Mouse (Mus musculus) limb, embryonic 10.5 days (tissue): Measurements from ENCODE around the gene Myo6. TPM values are rescaled to one million over a fixed set of nuclear protein-coding genes. Genes with fewer than 3 reads are reported as not detected.
A peak's percentile ranks its signal among the peaks of the same experiment; 100 is the strongest.

Experiments used
- DNase-seq: peaks from one replicate; pipeline ENCODE4 v3.0.0-alpha.2; 2017; ENCODE audit warnings: low spot score
- H3K27ac ChIP-seq: fragments of 300-500 bp; sonication (generic); 2 replicates; pipeline ENCODE4 v1.5.1; 2016; ENCODE audit warnings: mild to moderate bottlenecking
- H3K27me3 ChIP-seq: fragments of 300-500 bp; sonication (generic); 2 replicates; pipeline ENCODE4 v1.6.1; 2016; ENCODE audit warnings: low read depth, mild to moderate bottlenecking; ENCODE audit not compliant: poor library complexity, severe bottlenecking
- H3K36me3 ChIP-seq: fragments of 300-500 bp; sonication (generic); 2 replicates; pipeline ENCODE4 v1.6.1; 2016; ENCODE audit warnings: mild to moderate bottlenecking, moderate library complexity
- H3K4me1 ChIP-seq: fragments of 300-500 bp; sonication (generic); 2 replicates; pipeline ENCODE4 v1.6.1; 2016
- H3K4me3 ChIP-seq: fragments of 300-500 bp; sonication (generic); 2 replicates; pipeline ENCODE4 v1.5.1; 2016; ENCODE audit warnings: mild to moderate bottlenecking, moderate library complexity
- H3K9me3 ChIP-seq: fragments of 300-500 bp; sonication (generic); replicated peaks from 2 replicates; pipeline ENCODE4 v1.6.1; 2016; ENCODE audit warnings: mild to moderate bottlenecking
- WGBS: fragments of 180-500 bp; shearing (Covaris S2); methylation state at CpG from one replicate; pipeline ENCODE4 v1.1.7; 2016; 5-methylcytosine and 5-hydroxymethylcytosine counted together
- polyA plus RNA-seq: library from polyadenylated mRNA; unstranded; fragments of >200 nt; fragmentation: Nextera tagmentation; extraction: Ambion mirVana; gene quantifications from 2 replicates; pipeline ENCODE4 v1.2.1, GENCODE M21; 2016

Gene Myo6
- 3.3 and 5.9 TPM in 2 replicates for polyA plus RNA-seq

DNA sequence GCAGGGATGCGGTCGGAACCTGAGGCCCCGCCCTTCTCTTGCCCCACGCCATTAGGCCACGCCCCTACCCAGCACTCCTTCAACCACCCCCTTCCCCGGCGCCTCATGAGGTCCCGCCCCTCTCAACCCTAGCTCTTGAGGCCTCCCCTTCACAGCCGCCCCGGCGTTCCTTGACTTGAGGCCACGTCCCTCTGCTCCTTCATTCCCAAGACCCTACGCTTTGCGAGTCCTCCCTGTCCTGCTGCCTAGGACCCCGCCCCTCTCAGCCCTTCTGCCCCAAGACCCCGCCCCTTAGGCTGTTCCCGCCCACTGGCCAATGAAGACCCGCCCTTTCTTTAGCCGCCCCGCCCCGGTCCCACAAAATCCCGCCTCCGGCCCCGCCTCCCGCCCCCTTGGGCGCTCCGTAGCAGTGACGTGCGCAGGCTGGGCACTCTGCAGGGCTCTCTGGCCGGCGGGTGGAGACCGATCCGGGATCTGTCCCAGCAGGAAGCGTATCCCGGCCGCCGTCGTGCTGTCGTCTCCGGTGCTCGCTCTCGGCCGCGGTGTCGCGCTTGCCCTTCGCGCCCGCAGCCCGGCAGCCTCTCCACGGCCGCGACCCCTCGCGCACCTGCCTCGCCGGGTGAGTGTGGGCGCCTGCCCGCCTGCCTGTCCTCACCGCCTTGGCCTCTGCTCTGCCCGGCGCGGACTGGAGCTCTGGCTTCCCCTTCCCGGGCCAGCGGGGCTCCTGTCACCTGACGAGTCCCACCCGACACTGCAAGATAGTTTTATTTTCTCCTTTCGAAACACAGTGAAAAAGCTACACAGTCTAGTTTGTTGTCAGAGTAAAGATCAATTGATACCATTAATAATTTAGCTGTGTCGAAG is at the start of gene Myo6:
Gene Myo6 (plus strand): TSS at position 421 of the 864 bp plus-strand sequence.
- peak within 1 kb of the TSS; percentile 84 for H3K27ac ChIP-seq
- peak; percentile 97 for DNase-seq
- no peaks in the 10 kb centered on the region for H3K9me3 ChIP-seq
- peaks cover 13% of the 10 kb centered on the region for H3K4me1 ChIP-seq
- H3K36me3 ChIP-seq = no peaks in the 10 kb centered on the region
- H3K4me3 ChIP-seq = peak within 1 kb of the TSS; percentile 78
- 0 out of 2 replicates have a peak, but pooled peaks cover 6% of the 10 kb centered on the region for H3K27me3 ChIP-seq
- 1% methylated on average over 67 of the region's 69 CpGs for WGBS

DNA sequence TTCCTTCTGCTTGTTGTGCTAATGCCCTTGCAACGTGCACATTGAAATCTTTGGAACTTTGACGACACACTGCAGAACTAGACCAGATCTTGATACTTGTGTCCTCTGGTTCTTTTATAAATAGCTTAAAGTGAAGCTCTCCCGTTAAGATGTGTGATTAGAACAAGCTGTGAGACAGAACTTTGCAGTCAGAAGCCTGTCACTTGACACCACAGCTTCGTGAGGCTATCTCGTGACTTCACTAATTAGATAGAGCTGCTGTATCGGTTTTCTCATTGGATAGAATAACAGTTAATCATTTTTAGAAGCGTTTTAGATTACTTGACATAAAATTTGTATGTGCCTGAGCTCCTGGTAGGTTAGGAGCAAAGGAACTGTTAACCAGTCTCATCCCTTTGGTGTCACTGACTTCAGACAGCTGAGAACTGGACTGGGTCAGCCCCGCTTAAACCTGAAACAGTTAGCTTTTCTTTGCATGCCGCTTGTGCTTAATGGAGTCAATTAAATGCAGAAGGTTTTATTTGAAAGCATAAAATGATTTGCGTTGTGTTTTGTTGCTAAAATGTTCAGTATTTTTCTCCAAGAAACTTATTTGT is 18.7 kb upstream of the Myo6 start:
- WGBS = 40% methylated on average over 10 of the region's 10 CpGs
- Histone ChIP-seq H3K9me3 (no peaks in the 10 kb centered on the region), H3K4me1 (peaks cover 13% of the 10 kb centered on the region), H3K27ac (no peak overlapping the region), H3K36me3 (peaks cover 57% of the 10 kb centered on the region), H3K27me3 (no peaks in the 10 kb centered on the region), H3K4me3 (no peak overlapping the region)
- no peak for DNase-seq

DNA sequence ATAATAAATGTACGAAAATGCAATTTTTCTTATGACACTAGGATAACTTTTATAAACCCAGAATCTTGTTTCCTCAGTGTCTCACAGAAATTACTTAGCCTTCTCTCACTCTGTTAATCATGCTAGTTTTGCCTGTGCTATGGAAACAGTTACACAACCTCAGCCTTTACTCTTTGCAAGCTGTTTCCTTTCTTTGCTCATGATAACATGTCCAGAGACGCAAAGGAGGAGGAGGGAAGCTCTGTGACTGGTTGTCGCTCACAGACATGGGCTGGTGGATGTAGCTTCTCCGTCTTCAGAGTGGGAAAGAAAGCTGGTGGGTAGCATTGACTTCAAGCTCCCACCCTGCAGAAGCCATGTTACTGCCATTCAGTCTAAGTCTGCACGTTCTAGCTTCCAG is 15.2 kb upstream of the Myo6 start:
- Histone ChIP-seq H3K4me1 (peaks cover 13% of the 10 kb centered on the region), H3K36me3 (peaks cover 43% of the 10 kb centered on the region), H3K9me3 (no peaks in the 10 kb centered on the region), H3K4me3 (no peak overlapping the region), H3K27me3 (no peaks in the 10 kb centered on the region), H3K27ac (no peak overlapping the region)
- no peak for DNase-seq
- WGBS = 87% methylated on average over 5 of the region's 5 CpGs

DNA sequence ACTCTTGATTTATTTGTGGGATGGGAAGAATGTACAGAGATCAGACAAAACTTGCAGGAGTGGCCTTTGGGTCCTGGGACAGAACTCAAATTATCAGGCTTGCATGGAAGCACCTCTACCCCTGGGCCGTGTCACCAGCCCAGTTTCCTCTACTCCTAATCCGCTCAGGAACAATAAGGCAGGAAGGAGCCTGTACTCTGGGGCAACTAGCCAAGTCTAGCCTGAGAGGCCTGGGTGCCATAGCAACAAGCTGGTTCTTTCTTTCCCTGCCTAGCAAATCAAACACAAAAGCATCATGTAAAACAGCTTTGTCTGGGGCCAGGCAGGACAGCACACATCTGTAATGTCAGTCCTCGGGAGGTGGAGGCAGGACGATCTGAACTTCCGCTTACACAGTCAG is 9.6 kb upstream of the Myo6 start:
- WGBS = 89% methylated on average over 5 of the region's 5 CpGs
- H3K4me1 ChIP-seq = no peaks in the 10 kb centered on the region
- no peak overlapping the region for H3K27ac ChIP-seq
- no peaks in the 10 kb centered on the region for H3K9me3 ChIP-seq
- no peak for DNase-seq
- no peaks in the 10 kb centered on the region for H3K27me3 ChIP-seq
- no peak overlapping the region for H3K4me3 ChIP-seq
- H3K36me3 ChIP-seq = peaks cover 25% of the 10 kb centered on the region

DNA sequence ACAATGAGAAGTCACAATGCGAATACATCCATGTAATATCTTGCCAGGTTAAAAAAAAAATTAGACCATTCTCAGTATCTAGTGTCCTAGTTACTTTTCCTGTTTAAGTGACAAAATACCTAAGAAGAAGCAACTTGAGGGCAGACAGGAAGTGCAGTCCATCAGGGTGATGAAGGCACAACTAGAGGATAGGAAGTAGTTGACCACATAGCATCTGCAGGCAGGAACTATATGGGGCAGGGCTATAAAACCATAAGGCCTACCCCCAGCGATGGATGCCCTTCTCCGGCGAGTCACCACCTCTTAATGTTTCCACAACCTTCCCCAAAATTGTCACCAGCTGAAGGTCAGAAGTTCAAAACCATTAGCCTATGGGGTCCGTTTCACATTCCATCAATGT is 8.1 kb upstream of the Myo6 start:
- no peaks in the 10 kb centered on the region for H3K4me1 ChIP-seq
- H3K36me3 ChIP-seq = peaks cover 23% of the 10 kb centered on the region
- H3K27me3 ChIP-seq = no peaks in the 10 kb centered on the region
- DNase-seq = no peak
- no peak overlapping the region for H3K27ac ChIP-seq
- no peak overlapping the region for H3K4me3 ChIP-seq
- no peaks in the 10 kb centered on the region for H3K9me3 ChIP-seq
- 58% methylated on average over 5 of the region's 5 CpGs for WGBS

GRCm38 (mm10) chr9:80157840-80158465 is 6.9 kb upstream of the Myo6 start:
- no peak for DNase-seq
- H3K27me3 ChIP-seq = no peaks in the 10 kb centered on the region
- peaks cover 13% of the 10 kb centered on the region; the same call in 1 of the 2 replicates for H3K36me3 ChIP-seq
- no peak overlapping the region for H3K27ac ChIP-seq
- 89% methylated on average over 12 of the region's 12 CpGs for WGBS
- H3K4me1 ChIP-seq = no peaks in the 10 kb centered on the region
- H3K9me3 ChIP-seq = no peaks in the 10 kb centered on the region
- H3K4me3 ChIP-seq = no peak overlapping the region

- Histone ChIP-seq H3K9me3 (no peaks in the 10 kb centered on the region), H3K36me3 (peaks cover 7% of the 10 kb centered on the region; the same call in 1 of the 2 replicates), H3K4me1 (peaks cover under 1% of the 10 kb centered on the region; the same call in 1 of the 2 replicates), H3K27ac (no peak overlapping the region), H3K27me3 (no peaks in the 10 kb centered on the region), H3K4me3 (no peak overlapping the region)
- WGBS = 92% methylated on average over 5 of the region's 5 CpGs
- no peak for DNase-seq
These were observed 5.9 kb upstream of the Myo6 start for GRCm38 (mm10) chr9:80158937-80159336.

DNA sequence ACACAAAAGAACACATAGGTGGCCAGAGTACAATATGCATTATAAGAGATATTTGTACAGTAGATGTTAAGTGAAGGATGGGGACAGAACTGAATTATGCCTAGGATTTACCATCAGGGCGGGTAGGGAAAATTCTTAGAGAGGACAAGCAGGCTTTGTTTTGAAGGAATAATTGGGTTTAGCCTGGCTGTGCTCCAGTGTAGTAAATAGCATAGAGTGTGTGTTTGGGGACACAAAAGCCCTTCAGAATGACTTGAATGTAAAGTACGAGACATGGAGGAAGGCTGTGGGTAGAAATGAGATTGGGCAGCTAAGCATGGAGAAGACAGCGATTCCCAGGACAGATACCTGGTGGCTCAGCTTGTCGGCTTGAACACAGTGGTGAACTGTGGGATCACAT is 3.4 kb upstream of the Myo6 start:
- Histone ChIP-seq H3K4me3 (no peak overlapping the region), H3K27me3 (0 out of 2 replicates have a peak, but pooled peaks cover 6% of the 10 kb centered on the region), H3K36me3 (no peaks in the 10 kb centered on the region), H3K4me1 (peaks cover 13% of the 10 kb centered on the region), H3K9me3 (no peaks in the 10 kb centered on the region), H3K27ac (no peak overlapping the region)
- WGBS = 91% methylated on average over 4 of the region's 4 CpGs
- no peak for DNase-seq

GRCm38 (mm10) chr9:80163126-80163723 is 1.6 kb upstream of the Myo6 start:
- Histone ChIP-seq H3K4me1 (peaks cover 13% of the 10 kb centered on the region), H3K27me3 (0 out of 2 replicates have a peak, but pooled peaks cover 6% of the 10 kb centered on the region), H3K36me3 (no peaks in the 10 kb centered on the region), H3K4me3 (no peak overlapping the region), H3K9me3 (no peaks in the 10 kb centered on the region), H3K27ac (no peak overlapping the region)
- 87% methylated on average over 4 of the region's 4 CpGs for WGBS
- no peak for DNase-seq

GRCm38 (mm10) chr9:80164191-80164590 is 640 bp upstream of the Myo6 start:
- no peaks in the 10 kb centered on the region for H3K36me3 ChIP-seq
- H3K4me1 ChIP-seq = peaks cover 13% of the 10 kb centered on the region
- H3K4me3 ChIP-seq = peak overlapping the region; percentile 78
- no peaks in the 10 kb centered on the region for H3K9me3 ChIP-seq
- peak overlapping the region; percentile 84; the same call in 1 of the 2 replicates for H3K27ac ChIP-seq
- WGBS = 4% methylated on average over 13 of the region's 13 CpGs
- no peak for DNase-seq
- H3K27me3 ChIP-seq = 0 out of 2 replicates have a peak, but pooled peaks cover 6% of the 10 kb centered on the region

GRCm38 (mm10) chr9:80165690-80166089 is 859 bp downstream of the Myo6 start:
- no peaks in the 10 kb centered on the region for H3K36me3 ChIP-seq
- H3K27ac ChIP-seq = no peak overlapping the region
- H3K4me1 ChIP-seq = peaks cover 13% of the 10 kb centered on the region
- no peak for DNase-seq
- 0 out of 2 replicates have a peak, but pooled peaks cover 6% of the 10 kb centered on the region for H3K27me3 ChIP-seq
- peak overlapping the region; percentile 78 for H3K4me3 ChIP-seq
- no peaks in the 10 kb centered on the region for H3K9me3 ChIP-seq
- WGBS = 64% methylated on average over 9 of the region's 9 CpGs

DNA sequence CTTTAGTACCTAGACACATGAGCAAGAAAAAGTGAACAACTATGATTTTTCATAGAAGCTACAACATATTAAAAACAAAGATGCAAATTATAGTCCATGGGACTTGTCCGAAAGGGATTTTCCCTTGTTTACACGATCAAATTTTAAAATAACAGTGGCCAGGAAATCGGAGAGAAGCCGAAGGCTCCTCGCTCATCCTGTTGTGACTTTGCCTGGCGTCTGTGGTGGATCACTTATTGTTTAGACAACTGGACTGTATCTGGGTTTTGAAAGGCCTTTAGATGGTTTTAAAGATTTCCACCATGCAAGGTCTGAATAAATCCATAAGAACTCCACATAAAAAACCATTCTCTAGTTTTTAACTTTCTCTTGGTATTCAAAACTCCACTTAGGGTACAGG is 1.6 kb downstream of the Myo6 start:
- Histone ChIP-seq H3K27me3 (0 out of 2 replicates have a peak, but pooled peaks cover 6% of the 10 kb centered on the region), H3K27ac (no peak overlapping the region), H3K9me3 (no peaks in the 10 kb centered on the region), H3K4me1 (peaks cover 13% of the 10 kb centered on the region), H3K36me3 (no peaks in the 10 kb centered on the region), H3K4me3 (no peak overlapping the region)
- WGBS = 84% methylated on average over 6 of the region's 6 CpGs
- DNase-seq = no peak
